Mouse (Mus musculus) C2C12 (cell line): ENCODE results near the gene Stk10.

Experiments
- CTCF ChIP-seq: IDR thresholded peaks from one replicate; pipeline ENCODE4 v1.5.1; 2011; ENCODE audit not compliant: control insufficient read depth, insufficient read depth, insufficient read length
- MAX ChIP-seq: IDR thresholded peaks from one replicate; pipeline ENCODE4 v1.6.1; 2011; ENCODE audit warnings: mild to moderate bottlenecking, control low read depth

DNA sequence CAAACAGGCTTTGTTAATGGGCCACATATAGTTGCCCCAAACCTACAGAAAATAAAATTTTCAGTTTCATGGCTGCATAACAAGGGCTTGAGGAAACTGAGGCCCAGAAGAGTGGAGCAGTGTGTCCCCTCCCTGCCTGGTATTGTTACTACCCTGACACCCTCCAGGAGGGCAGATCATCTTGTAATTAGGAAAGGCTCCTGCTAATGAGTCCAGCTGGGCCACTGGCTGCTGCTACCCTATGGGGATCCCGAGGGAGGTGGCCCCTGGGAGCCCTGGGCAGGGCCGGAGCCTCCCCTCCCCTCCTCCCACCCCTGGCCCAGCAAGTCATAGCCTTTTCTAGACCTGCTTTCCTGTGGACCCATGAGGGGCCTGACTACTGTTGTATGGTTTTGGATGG is 47.9 kb downstream of the Stk10 start:
- TF ChIP-seq CTCF (no peak), MAX (no peak)
